Mouse (Mus musculus): ENCODE results near the gene Vps26c.
A peak's percentile ranks its signal among the peaks of the same experiment; 100 is the strongest.

Gene Vps26c

DNA sequence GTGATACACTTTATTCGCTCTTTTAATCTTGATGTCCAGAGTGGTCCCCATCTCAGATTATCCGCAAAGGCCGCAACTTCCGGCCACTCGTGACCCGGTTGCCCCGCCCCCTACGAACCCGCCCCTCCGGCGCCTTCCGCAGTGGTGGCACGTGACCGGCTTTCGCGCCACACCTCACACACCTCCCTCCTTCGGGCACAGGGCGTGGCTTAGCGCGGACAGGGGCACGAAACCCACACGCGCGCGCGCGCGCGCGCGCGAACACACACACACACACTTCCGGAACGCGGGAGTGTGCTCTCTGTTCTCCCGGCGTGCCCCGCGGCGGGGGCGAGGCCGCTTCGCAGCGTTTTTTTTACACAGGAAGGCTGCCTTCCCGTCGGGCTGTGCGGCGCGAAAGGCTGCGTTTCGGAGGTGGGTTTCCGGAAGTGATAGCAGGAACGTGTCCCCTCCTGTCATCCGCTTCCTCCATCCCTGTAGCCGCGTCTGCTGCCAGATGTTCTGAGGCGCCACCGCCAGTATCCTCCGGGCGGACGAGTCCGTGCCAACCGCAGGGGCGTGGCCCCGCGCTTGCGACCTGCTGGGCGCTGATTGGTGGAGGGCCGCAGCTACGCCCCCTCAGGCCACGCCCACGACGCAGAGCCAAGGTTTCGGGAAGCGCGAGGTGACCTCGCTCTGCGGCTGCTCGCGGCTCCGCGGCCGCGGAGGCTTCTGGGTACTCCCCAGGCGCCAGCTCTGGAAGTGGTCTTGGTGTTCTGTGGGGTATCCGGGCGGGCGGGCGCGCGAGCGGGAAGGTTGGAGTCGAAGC lies at the start of gene Vps26c:
Gene Vps26c, minus strand, starts transcription at position 487 of the 808 bp plus-strand sequence.
- DNase-seq (ENCODE audit: low read depth, low spot score), result peak; percentile 98

DNA sequence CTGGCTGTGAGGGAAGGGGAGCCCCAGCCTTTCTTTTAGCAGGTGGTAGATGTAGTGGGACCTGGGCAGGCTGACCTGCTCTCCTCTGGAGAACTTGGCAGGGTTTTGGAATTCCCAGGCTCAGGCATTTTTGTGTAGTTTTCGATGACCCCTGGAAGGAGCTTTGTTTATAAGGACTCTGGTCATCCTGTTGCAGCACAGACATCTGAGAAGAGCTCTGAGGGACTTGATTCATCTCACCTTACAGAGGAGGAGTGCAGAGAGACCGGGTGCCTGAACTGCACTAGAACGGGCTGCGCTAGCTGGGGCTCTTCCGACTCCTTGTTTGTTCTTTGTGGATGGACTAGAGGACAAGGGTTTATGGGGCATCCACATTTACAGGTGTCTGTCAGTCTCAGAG lies 49.1 kb upstream of the Vps26c start:
- no peak for DNase-seq (ENCODE audit: low read depth, low spot score)

DNA sequence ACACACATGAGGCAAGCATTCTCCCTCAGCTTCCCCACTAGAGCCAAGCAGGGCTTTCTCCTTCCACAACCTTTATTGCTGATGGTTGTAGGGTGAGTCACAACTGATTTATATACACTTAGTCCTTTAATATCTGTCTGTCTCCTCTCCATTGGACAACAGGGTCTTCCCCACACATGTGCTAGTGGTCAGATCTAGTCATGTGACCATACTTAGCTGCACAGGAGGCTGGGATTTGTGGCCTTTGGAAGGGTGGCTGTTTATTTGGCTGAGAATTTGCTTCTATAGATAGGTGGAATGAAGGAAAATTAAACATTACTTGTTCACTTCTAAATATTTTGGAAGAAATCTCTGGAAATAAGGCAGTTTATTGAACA lies 48.1 kb upstream of the Vps26c start:
- peak; percentile 73 for DNase-seq (ENCODE audit: low read depth, low spot score)

DNA sequence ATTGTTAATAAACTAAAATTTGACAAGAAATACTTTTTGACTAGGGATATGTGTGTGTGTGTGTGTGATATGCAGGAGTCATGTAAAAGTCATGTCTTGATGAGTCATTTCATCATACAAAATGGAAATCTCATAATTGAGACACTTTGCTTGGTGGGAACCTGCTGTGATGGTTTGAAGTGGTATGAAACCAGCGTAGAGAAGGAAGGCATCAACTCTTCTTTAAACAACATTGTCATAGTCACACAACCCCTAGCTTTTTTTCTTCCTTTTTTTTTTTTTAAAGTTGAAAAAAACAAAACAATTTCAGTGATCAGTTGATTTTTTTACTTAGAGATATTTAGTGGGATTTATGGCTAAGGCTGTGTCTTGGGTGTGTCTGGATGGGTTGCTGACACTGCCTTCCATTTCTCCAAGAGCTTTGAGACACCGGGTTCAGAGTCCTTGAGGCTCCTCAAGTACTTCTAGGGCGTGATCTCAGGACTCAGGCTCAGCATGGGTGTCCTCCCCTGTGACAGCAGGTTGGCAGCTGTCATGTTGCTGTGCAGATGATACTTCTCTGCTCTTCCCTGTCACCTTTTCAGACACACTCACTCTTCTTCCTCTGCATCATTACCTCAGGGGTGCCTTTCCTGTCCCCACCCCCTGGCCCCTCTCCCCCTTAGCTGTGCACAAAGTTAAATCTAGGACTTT lies 47.5 kb upstream of the Vps26c start:
- no peak for DNase-seq (ENCODE audit: low read depth, low spot score)

DNA sequence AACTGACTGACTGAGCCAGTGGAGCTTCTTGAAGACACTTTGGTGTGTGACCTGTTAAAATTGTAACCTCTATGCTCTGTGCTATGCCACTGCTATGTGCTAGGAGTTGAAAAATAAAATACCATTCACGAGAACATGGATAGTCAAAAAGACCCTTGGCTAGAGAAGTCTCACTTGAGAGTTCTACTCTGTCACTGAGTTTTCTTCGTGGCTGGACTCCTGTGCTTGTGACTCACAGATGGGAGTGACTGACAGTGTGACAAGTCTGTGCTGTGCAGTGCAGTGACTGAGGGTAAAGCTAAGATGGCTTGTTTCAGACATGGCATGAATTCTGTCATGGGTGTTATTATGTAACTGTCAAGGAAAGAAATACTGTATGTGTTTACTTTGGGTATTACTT lies 45.8 kb upstream of the Vps26c start:
- DNase-seq (ENCODE audit: low read depth, low spot score), result peak; percentile 40

DNA sequence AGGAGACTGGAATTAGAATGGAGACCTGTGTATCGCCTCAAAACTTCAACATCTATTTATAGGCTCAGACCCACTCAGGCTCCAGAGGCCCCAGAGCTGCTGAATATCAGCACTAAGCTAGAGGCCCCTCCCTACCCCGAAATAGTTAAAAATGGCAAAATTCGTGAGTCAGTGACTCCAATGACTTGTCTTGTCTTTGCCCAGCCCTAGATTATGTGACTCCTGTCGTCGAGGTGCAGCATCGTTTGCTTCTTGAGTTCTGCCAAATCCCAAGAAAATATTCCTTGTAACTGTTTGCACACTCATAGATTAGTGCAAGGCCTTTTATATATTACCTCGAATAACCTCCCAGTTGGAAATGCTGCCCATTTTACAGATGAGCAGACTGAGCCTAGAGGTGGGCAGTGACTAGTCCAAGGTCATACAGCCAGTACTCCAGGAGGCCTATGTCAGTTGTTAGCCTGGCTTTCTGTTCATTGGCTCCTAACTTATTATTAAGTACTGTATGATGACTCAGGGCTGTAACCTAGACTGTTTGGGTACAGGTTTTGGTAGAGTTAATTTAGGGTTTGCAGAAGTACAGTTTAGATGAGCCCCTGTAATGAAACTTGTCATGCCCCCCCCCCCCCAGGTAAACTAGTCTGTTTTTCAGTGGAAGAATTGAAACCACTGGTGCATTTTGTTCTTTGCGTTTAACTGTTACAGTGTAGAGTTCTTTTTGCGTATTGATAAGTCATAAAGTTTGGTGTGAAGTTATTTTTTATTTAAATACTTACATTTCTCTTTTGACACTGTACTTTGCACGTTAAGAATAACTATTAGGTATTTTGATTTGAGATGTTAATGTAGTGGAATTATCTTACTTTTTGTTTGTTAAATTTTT lies 44.7 kb upstream of the Vps26c start:
- peak; percentile 65 for DNase-seq (ENCODE audit: low read depth, low spot score)

DNA sequence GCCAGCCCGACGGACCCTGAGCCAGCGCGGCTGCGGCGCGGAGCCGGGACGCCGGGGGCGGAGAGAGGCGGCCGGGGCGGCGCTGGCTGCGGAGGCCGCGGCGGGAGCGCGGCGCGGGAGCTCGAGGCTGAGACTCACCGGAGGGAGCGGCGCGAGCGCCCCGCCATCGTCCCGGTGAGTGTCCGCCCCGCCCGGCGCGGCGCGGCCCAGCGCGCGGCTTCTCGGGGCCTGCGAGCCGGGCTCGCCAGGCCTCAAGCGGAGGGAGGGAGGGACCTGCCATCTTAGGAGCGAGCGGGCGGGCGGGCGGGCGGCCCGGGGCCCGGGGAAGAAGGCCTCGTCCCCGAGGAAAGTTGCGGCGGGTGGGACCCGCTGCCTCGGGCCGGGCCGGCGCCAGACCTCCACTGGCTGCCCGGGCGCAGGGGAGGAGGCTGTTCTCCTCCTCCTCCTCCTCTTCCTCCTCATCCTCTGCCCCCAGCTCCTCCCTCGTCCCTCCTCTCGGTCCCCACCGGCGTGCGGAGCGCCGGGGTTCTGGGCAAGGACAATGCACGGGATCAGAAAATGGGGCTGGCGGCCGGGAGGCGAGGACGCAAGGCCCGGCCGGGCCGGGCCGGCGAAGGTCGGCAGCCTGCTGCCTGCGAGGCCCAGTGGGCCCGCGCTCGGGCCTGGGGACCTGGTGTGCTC lies 43.9 kb upstream of the Vps26c start:
- DNase-seq (ENCODE audit: low read depth, low spot score), result no peak

DNA sequence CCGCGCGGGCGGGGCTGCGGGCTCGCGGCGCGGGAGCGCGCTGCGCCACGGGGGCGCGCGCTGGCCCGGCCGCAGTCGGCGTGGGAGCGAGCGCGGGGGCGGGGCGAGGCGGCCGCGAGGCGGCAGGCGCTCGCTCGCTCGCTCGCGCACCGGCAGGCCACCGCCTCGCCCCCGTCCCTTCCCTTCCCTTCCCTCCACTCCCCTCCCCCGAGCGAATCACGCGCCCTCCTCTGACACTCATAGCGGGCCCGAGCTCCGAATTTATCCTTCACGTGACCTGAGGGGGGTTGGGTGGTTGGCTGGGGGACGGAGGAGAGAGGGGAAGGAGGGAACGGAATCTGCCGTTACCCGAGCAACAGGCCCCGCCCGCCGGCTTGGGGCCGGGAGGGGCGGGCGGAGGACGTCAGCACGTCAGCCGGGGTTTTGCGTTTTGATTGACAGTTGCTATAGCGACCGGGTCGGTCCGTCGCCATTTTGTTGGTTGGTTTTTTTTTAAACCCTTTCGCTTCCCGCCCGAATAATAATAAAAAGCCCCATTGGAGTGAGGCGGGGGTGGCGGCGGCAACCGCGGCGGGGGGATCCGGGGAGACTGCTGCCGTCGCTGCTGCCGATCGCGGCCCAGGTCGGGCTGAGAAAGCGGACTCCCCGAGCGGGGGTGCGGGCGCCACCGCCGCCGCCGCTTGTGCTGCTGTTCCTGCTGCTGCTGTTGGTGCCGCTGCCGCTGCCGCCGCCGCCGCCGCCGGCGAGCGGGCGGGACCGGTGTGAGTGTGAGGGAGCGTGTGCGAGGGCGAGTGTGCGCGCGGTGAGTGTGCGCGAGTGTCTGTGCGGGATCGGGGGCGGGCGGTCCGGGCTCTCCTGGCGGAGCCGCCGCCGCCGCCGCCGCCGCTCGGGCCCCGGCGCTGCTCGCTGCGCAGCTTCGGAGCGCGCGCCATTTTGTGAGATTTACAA lies 42.9 kb upstream of the Vps26c start, which contains the start of gene Dyrk1a:
Gene Dyrk1a, plus strand, starts transcription at position 782 of the 948 bp plus-strand sequence.
- peak; percentile 99 for DNase-seq (ENCODE audit: low read depth, low spot score)

DNA sequence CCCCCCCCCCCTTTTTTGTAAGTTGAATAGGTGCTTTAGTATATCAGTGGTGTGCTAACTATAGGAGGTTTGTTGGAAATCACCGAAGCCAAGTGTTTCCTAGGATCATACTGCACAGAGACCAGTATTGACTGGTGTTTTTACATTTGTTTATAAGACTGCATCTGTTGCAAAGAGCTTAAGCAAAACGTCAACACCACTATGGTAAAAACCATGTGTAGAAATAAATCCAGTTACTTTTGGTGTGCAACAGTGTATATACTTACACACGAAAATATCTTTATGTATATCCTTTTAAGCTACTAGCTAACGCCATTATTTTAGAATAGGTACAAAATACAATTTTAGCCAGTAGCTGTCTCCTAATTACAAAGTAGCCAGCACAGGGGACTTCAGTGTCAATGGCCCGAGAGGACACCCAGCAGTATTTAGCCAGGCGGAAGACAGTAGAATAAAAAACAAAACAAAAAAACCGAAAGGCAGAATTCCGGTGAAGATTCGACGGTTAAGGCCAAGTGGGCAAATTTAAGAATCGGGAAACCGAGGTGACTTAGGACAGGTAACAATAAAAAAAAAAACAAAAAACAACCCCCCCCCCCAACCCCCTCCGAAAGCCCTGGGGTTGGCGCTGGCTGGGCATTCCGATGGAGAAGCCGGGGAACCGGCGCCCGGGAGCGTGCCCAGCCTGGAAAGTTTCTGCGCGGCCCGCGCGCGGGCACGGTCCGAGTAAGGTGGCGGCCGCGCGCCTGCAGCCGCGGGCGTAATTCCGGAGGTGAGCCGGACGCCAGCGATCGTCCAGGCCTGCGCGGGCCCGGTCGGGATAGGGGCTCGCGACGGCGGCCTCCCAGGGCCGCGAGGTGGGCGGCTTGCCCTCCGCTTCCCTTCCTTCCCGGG lies 42.0 kb upstream of the Vps26c start:
- DNase-seq (ENCODE audit: low read depth, low spot score), result peak; percentile 77

DNA sequence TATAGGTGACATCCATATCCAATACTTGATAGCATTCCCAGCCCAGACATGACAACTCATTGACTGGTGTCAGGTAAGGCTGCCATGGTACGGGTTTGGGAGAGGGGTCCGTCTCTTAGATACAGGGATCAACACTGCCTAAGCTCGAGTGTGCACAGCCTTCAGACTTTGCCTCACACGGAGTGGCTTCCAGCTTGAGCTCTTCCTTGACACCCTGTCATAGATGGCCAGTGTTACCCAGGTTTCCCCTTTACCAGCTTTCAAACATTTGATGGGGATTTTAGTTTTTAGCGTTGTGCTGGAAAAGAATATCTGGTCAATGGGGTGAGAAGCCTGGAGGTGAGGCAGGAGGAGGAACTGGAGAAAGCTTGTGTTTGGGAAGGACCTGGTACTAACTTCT lies 41.1 kb upstream of the Vps26c start:
- no peak for DNase-seq (ENCODE audit: low read depth, low spot score)

DNA sequence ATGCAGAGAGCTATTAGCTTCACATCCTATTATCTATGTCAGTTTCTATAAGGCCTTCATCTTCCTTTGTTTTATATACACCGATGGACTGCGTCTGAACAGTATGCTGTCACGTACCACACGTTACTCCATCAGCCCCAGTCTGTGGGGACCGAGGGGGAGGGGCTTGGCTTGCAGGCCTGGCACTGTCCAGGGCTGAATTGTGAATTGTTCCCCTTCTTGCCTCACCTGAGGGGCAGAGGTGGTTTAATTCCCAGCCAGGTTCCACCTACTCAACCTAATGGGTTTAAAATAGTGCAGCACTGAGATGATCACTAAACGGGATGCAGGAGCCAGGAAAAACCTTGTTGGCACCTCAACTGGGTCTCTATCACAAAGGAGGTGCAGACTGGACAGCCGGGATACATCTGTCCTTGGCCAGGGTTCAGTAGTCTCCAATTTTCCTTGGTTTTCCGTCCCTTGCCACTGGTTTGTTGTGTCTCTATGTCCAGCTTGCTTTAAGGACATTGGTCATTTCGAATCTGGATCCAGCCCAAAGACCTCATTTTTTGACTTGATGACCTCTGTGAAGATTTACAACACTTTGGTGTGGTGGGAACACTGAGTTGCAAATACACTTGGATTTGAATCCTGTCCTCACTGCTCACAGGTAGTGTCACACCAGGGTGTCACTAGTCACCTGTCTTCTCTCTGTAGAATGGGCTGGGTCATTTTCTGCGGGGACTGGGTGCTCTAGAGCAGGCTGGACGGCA lies 40.4 kb upstream of the Vps26c start:
- DNase-seq (ENCODE audit: low read depth, low spot score), result no peak

DNA sequence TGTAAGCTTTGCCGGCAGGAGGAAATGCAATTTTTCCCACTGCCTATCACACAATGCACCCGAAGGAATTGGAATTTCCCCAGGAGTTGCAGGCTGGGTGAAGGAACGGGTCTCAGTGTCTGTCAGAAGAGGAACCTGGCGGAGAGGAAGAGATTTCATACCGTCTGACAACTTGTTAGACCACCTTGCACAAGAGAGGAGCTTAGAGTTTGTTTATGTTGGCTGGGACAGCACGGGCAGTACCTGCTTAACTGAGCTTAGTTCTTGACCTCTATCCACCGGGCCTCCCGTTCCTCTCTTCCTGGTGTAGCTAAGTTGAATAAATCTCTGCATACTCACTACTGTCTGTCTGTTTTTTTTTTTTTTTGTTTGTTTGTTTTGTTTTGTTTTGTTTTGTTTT lies 39.5 kb upstream of the Vps26c start:
- DNase-seq (ENCODE audit: low read depth, low spot score), result no peak

DNA sequence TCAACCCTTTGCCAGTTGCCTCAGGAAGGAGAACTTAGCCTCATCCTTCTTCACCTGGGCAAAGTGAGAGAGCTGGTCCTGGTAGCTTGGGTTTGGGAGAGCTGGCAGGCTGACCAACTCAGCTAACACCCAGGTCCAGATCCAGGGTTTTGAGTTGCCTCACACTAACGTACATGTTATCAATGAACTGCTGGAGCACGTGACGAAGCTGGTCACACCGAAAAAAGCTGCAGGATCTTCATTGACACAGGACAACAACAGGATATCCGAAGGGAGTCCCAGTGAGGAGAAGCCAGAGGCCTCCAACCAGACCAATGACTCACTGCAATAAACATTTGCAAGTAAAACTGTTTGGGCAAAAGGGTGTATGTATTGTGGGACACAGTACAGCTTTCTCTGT lies 34.0 kb upstream of the Vps26c start:
- no peak for DNase-seq (ENCODE audit: low read depth, low spot score)

DNA sequence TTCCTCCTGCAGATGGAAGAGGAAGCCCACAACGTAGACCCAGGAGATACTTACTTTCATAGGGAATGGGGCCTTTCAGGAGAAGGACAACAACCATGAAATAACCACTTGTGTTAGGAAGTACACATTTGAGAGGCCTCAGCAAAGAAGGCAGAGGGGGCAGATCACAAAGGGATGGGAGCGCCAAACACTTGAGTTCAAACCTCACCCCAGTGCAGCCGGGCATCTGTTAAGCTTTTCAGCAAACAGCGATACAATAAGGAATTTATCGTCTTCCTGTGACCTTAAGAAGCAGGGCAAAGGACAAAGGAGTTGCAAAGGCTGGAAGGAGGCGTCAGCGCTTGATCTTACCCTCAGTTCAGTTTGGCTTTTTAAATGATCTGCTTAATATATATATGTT lies 33.2 kb upstream of the Vps26c start:
- no peak for DNase-seq (ENCODE audit: low read depth, low spot score)

DNA sequence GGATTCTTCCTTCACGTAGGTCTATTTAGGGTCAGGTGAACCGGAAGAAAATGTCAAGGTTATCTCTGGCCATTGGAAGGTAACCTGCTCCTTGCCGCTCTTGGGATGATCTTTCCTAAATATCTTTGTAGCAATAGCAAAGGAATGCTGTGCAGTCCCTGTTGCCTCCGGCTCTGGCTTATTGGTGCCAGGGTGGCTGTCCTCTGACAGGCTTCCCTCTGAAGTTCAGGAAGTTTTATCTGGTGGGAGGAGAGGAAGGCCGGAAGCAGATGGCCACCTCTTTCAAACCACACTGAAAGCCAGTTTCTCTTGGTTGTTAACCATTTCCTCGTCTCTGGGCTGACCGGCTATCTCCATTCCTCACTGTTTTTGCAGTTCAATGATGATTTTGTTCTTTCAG lies 32.7 kb upstream of the Vps26c start:
- DNase-seq (ENCODE audit: low read depth, low spot score), result no peak

DNA sequence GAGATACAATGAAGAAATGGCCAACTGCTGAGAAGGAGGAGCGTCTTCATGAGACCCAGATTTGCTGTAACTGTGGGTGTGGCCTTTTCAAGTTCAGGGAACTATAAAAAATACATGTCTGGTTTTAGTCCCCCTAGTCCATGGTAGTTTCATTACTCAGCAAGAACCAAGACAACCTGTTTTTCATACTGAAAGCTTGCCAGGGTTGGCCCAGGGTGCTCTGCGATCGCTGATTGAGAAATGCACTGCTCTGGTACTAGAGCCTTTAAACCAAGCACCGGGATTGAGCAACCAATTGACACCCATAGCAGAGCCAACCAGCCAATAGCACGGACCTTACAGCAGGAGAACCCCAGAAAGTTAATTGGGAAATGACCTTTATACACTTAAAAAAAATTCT lies 29.6 kb upstream of the Vps26c start:
- no peak for DNase-seq (ENCODE audit: low read depth, low spot score)

DNA sequence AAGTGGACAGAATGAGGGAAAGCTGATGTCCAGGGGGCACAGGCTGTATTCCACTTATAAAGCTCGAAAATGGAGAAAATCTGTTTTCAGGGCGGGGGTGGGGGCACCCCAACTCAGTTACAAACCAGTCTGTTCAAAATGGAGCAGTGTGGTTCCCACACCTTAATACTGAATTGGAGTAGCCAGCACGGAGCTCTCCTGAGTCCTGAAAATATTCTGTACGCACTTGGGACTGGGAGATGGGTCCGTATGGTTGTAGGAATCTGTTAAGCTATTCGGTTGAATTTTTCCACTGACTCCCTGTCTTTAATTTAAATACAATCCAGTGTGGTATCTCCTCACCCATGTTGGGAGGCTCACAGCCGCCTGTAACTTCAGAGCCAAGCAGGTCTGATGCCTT lies 28.7 kb upstream of the Vps26c start:
- no peak for DNase-seq (ENCODE audit: low read depth, low spot score)

DNA sequence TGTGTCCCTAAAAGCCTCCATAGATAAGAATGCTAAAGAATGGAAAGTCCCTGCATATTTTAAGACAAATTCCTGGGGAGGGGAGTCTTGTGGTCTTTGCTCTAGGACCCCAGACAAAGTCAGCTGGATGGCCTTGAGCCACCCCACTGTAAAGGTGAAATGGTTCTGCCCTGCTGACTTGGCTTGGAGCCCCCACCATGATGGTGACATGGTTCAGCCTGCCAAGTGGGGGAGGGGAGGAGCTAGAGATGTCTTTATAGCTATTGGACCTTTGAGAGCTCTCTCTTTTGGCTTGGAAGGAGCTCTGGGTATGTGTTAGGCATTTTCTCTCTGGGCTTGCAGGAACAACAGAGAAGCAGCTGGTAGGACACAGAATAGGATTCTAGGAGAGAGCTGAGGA lies 25.3 kb upstream of the Vps26c start:
- DNase-seq (ENCODE audit: low read depth, low spot score), result no peak

DNA sequence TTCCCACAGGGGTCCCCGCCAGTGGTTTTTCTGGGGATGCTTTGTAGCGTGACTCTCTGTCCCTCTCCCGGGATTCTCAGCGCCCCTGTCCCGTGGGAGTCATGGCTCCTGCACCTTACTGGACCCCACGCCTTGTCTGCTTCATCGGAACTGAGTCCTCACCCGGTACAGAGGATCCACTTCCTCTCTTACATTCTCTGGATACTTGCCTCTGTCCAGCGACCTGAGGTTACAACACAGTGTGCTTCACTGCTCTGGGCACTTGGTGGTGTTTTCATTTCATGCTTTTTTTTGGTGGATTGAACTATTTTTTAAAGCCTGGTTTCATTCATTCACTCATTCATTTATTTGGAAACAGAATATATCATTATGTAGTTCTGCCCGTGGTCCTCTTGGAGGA lies 23.2 kb upstream of the Vps26c start:
- DNase-seq (ENCODE audit: low read depth, low spot score), result no peak
